Mouse (Mus musculus) midbrain, postnatal 0 days (tissue): Measurements from ENCODE around the gene Bbc3. TPM values are rescaled to one million over a fixed set of nuclear protein-coding genes. Genes with fewer than 3 reads are reported as not detected.

Experiments
- ATAC-seq: fragments of 200-750 bp; cut with Nextera tagmentation; 2 replicates; pipeline ENCODE4 v1.8.0; 2017; ENCODE audit warnings: moderate number of reproducible peaks, mild to moderate bottlenecking, moderate TSS enrichment, moderate library complexity; ENCODE audit not compliant: low FRiP score
- DNase-seq: peaks from one replicate; pipeline ENCODE4 v3.0.0-alpha.2; 2015; ENCODE audit warnings: low spot score
- H3K27ac ChIP-seq: fragments of 300-500 bp; sonication (generic); 2 replicates; pipeline ENCODE4 v1.5.1; 2014; ENCODE audit warnings: low read depth, mild to moderate bottlenecking, low read length, mixed read lengths
- H3K27me3 ChIP-seq: fragments of 300-500 bp; sonication (generic); 2 replicates; pipeline ENCODE4 v1.6.1; 2014; ENCODE audit warnings: low read length, control low read depth, mixed read lengths; ENCODE audit not compliant: insufficient read depth
- H3K36me3 ChIP-seq: fragments of 300-500 bp; sonication (generic); 2 replicates; pipeline ENCODE4 v1.6.1; 2014; ENCODE audit warnings: low read length, control low read depth, mixed read lengths; ENCODE audit not compliant: insufficient read depth
- H3K4me1 ChIP-seq: fragments of 300-500 bp; sonication (generic); 2 replicates; pipeline ENCODE4 v1.6.1; 2014; ENCODE audit warnings: mild to moderate bottlenecking, control low read depth, antibody characterized with exemption, low read length, mixed read lengths; ENCODE audit not compliant: insufficient read depth
- H3K4me2 ChIP-seq: fragments of 300-500 bp; sonication (generic); 2 replicates; pipeline ENCODE4 v1.6.1; 2014; ENCODE audit warnings: low read depth, mild to moderate bottlenecking, low read length, mixed read lengths; ENCODE audit not compliant: poor library complexity, severe bottlenecking
- H3K4me3 ChIP-seq: fragments of 300-500 bp; sonication (generic); 2 replicates; pipeline ENCODE4 v1.5.1; 2014; ENCODE audit warnings: low read depth, mild to moderate bottlenecking, low read length, moderate library complexity
- H3K9ac ChIP-seq: fragments of 300-500 bp; sonication (generic); replicated peaks from 2 replicates; pipeline ENCODE4 v1.6.1; 2014; ENCODE audit warnings: mild to moderate bottlenecking, low read length, moderate library complexity, mixed read lengths; ENCODE audit not compliant: poor library complexity, severe bottlenecking
- H3K9me3 ChIP-seq: fragments of 300-500 bp; sonication (generic); 2 replicates; pipeline ENCODE4 v1.6.1; 2016; ENCODE audit warnings: low read length, control low read depth
- CTCF ChIP-seq: IDR thresholded peaks from 2 replicates; pipeline ENCODE4 v1.5.1; 2016; ENCODE audit warnings: antibody characterized with exemption, mild to moderate bottlenecking
- WGBS: fragments of 180-500 bp; shearing (Covaris S2); extraction: QIAGEN DNeasy Blood & Tissue Kit; methylation state at CpG from one replicate; pipeline ENCODE4 v1.1.7; 2014; 5-methylcytosine and 5-hydroxymethylcytosine counted together
- polyA plus RNA-seq: library from polyadenylated mRNA; unstranded; fragments of >200 nt; fragmentation: Nextera tagmentation; extraction: Ambion mirVana; gene quantifications from 2 replicates; pipeline ENCODE4 v1.2.1, GENCODE M21; 2015
- total RNA-seq: library from RNA; depleted of rRNA; stranded (reverse); fragments of >200 nt; gene quantifications from 2 replicates; pipeline ENCODE4 v1.2.3, GENCODE M21; 2014

Bbc3 gene
- total and polyA plus RNA-seq, 2 experiments from 2014 or later: 38.9 to 45.1 TPM

DNA sequence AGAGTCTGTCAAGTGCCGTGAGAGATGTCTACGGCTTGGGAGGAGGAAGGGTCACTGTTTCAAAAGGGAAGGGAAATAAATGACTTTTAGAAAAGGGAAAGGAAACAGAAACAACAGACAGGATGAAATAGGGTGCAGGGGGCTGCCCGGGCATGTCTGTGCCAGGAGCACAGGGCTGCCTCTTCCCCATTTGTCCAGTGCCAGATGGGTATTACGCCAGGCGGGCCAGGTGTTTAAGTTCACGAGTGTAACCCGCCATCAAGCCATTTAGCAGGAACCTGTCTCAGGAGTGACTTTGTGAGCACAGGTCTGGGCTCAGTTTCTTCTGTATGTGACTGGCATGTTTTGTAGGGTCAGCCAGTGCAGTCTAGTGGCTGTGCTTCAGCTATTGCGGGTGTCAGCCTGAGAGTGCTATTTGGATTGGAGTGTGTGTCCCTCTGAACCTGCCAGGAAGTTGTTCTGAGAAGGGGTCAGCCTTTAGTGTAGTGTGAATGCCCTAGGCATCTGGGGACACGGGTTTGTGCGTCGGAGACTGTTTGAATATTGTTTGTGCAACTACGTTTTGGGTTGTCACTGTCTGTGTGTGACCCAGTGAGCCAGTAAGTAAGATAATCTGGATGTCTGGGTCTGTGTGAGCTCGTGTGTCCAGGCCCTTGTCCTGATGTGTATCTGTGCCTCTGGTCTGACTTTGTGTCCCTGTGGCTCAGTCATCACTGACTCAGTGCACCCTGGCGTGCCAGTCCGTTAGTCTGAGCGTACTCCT lies 543 bp downstream of the Bbc3 start:
- Histone ChIP-seq H3K9me3 (no peaks in the 10 kb centered on the region), H3K4me2 (peak overlapping the region; percentile 97), H3K4me3 (peak overlapping the region; percentile 81), H3K27ac (0 out of 2 replicates have a peak overlapping the region, but pooled peaks have one; percentile 32), H3K4me1 (peaks cover 13% of the 10 kb centered on the region), H3K36me3 (no peaks in the 10 kb centered on the region), H3K9ac (peak overlapping the region; percentile 66), H3K27me3 (no peaks in the 10 kb centered on the region)
- no peak for ATAC-seq
- WGBS: 44% methylated on average over 16 of the region's 16 CpGs
- TF ChIP-seq CTCF: no peak
- no peak for DNase-seq

DNA sequence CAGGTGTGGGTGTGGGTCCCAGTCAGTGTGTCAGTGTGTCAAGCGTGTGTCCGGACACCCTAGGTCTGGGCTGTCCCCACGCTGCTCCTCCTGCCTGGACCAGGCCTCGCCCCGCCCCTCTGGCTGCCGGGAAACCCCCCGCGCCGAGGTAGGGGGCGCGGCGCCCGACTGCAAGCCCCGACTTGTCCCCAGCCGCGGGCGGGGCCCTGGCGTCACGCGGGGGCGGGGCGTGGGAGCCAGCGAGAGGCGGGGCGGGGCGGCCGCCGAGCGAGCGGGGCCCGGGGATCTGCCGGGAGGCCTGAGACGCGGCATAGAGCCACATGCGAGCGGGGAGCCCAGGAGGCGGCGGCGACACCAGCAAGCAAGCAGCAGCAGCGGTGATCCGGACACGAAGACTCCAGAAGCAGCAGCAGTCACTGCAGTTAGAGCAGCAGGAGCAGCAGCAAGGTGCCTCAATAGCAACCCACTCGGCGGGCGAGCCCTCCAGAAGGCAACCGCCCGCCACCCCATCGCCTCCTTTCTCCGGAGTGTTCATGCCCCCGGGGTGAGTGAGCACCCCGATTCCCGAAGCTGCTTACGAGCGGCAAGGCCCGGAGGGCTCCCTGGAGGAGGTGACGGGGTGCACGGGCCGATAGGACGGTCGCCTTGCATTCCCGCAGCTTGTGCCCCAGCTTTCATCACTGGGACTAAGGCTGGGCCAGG lies 1.3 kb downstream of the Bbc3 start:
- H3K36me3 ChIP-seq: no peaks in the 10 kb centered on the region
- H3K9ac ChIP-seq: peak overlapping the region; percentile 66
- no peaks in the 10 kb centered on the region for H3K9me3 ChIP-seq
- peak overlapping the region; percentile 81 for H3K4me3 ChIP-seq
- 0 out of 2 replicates have a peak overlapping the region, but pooled peaks have one; percentile 32 for H3K27ac ChIP-seq
- no peaks in the 10 kb centered on the region for H3K27me3 ChIP-seq
- peaks cover 13% of the 10 kb centered on the region for H3K4me1 ChIP-seq
- 1% methylated on average over 55 of the region's 61 CpGs for WGBS
- peak; percentile 79 for DNase-seq
- no peak for TF ChIP-seq CTCF
- H3K4me2 ChIP-seq: peak overlapping the region; percentile 97
- peak; percentile 14; the same call in 1 of the 2 replicates for ATAC-seq

GRCm38 (mm10) chr7:16310020-16310520 lies 1.9 kb downstream of the Bbc3 start:
- TF ChIP-seq CTCF: peak; percentile 78
- DNase-seq (peak; percentile 72), ATAC-seq (peak; percentile 25)
- Histone ChIP-seq H3K9me3 (no peaks in the 10 kb centered on the region), H3K36me3 (no peaks in the 10 kb centered on the region), H3K27me3 (no peaks in the 10 kb centered on the region), H3K4me3 (peak overlapping the region; percentile 81), H3K27ac (peak overlapping the region; percentile 57; the same call in 1 of the 2 replicates), H3K9ac (peak overlapping the region; percentile 66), H3K4me1 (peaks cover 13% of the 10 kb centered on the region), H3K4me2 (peak overlapping the region; percentile 97)
- WGBS: 1% methylated on average over 42 of the region's 56 CpGs

DNA sequence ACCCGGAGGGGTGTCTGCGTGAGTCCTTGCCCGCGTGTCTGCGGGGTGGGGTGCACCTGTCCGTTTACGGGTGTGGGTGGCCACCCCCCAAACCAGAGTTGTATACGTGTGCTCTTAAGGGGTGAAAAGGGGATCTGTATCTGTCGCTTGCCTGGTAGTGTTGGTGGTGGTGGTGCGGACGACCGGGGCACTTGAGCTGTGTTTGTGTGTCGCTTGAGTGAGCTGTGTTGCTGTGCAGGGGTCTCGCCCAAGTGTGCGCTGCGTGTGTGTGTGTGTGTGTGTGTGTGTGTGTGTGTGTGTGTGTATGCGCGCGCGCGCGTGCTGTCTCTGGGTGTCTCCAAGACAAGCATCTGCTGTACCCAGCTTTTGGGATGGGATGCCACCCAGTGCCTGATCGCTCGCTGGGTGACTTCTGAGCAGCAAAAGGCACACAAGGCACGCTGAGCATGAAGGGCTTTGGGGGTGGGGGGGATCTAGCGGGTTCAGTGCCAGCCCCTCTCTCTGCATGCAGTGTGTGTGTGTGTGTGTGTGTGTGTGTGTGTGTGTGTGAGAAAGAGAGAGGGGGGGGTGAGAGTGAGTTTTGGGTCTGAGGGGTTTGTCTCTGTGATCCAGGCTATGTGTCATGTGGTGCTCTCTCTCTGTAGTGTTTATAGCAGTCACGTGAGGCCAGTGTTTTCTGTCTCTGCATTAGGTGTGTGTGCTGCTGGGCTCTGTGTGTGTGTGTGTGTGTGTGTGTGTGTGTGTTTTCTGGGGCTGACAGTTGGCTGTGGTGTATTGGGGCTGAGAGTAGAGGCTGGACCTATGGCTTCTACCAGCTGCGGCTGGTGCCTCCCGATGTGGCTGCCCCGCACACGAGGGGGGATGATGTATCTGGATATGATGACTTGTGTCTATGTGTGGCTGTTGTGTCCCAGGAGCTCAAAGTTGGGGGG lies 2.6 kb downstream of the Bbc3 start:
- Histone ChIP-seq H3K27ac (peak overlapping the region; percentile 57; the same call in 1 of the 2 replicates), H3K9ac (peak overlapping the region; percentile 66), H3K36me3 (no peaks in the 10 kb centered on the region), H3K4me2 (peak overlapping the region; percentile 97), H3K27me3 (no peaks in the 10 kb centered on the region), H3K4me3 (peak overlapping the region; percentile 81), H3K4me1 (peaks cover 13% of the 10 kb centered on the region), H3K9me3 (no peaks in the 10 kb centered on the region)
- DNase-seq: peak; percentile 50
- peak; percentile 57; the same call in 1 of the 2 replicates for ATAC-seq
- under 1% methylated on average over 31 of the region's 31 CpGs for WGBS
- TF ChIP-seq CTCF: no peak; the same call in 1 of the 2 replicates

DNA sequence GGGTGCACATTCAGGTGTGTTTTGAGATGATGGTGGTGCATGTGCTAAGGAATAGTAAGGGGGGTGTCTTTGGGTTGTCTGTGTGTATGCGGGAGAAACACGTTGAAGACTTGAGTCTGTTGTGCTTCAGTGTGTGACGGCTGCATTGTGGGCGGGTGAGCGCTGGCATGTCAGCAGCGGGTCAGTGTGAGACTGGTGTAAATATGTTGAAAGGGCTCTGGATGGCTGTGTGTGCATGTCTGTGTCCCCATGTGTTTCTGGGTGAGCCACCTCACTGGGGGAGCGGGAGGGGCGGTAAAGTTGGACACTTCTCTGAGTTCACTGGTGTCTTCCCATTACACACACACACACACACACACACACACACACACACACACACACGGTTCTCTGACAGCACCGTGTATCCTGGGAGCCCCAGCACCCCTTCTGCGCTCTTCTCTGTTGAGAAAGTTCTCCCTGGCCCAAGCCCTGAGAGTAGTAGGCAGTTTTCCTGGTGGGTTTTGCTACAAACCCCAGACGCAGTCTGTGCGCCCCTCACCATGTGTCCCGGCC lies 3.3 kb downstream of the Bbc3 start:
- peak overlapping the region; percentile 55 for H3K27ac ChIP-seq
- H3K4me2 ChIP-seq: peak overlapping the region; percentile 97
- under 1% methylated on average over 14 of the region's 14 CpGs for WGBS
- H3K9me3 ChIP-seq: no peaks in the 10 kb centered on the region
- peak overlapping the region; percentile 74 for H3K9ac ChIP-seq
- DNase-seq (peak; percentile 17), ATAC-seq (no peak)
- no peak for TF ChIP-seq CTCF
- H3K36me3 ChIP-seq: no peaks in the 10 kb centered on the region
- H3K4me1 ChIP-seq: peaks cover 13% of the 10 kb centered on the region
- H3K4me3 ChIP-seq: peak overlapping the region; percentile 81
- no peaks in the 10 kb centered on the region for H3K27me3 ChIP-seq
